Comparison of ENCODE assay signal across 9 mouse cellular contexts in the genomic region with DNA sequence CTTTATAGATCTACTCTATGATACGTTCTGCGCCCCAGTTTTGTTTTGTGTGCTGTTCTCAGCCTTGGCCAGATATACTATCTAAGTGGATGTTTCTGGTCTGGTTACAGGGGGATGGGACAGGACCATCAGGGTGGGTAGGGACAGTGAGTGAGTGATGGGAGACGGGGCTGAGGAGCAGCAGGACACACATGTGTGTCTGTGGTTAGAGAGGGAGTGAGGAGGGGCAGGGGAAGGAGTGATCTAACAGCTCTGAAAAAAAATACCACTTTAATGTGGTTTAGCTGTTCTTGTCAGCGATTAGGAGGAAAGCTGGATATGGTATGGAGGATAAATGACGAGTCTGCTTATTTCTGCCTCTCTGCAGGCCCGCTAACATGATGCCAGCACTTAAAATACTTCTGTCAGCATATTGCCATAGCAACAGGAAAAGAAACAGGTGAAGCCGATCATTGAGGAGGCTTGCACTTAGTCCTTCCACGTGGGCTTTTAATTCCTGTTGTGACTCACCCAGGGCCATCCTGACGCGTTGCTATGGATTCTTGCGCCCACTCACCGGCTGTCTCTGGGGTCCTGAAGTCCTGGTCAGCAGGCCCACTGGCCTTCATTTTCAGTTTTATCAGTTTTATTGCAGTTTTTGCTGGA. TPM values are rescaled to one million over a fixed set of nuclear protein-coding genes. Genes with fewer than 3 reads are reported as not detected.
DNase-seq lines count a peak whose midpoint lies in the region; ATAC-seq lines count a peak whose summit lies in the region.
"Had no signal": no experiment of that assay in that cellular context is flagged by ENCODE, and none has a peak within 500 bp of the region (broad histone marks: within the 10 kb centered on the region; RNA-seq: fewer than 3 reads in every experiment).

No protein-coding gene starts in this region.

- DNase-seq in heart, postnatal 4 days: peak; percentile 11
- no peak for DNase-seq in heart, postnatal 25 days (ENCODE audit: low spot score)
- peak; percentile 2 for DNase-seq in NIH3T3 (ENCODE audit: low read depth)
- DNase-seq in left cerebral cortex, postnatal 36 days (ENCODE audit: low spot score in 2 of 2): peak; percentile 75 to 77
- DNase-seq in kidney, postnatal 4 days: no peak
- DNase-seq in natural killer cell, adult 2 months (ENCODE audit: low spot score in 2 of 2): no peak
- DNase-seq: heart, adult 2 months had no signal

- H3K36me3 ChIP-seq in heart, embryonic 12.5 days: no peaks in the 10 kb centered on the region

- intact Hi-C loops in heart, postnatal 25 days (cut with DNase I): no loop called here
- intact Hi-C loops in left cerebral cortex, postnatal 36 days (cut with DNase I): no loop called here

- H3K4me3 ChIP-seq in heart, embryonic 12.5 days: no peak overlapping the region
- H3K4me3 ChIP-seq: heart, adult 2 months had no signal

- ATAC-seq in hematopoietic stem cell, adult 5-6 weeks (replicated peaks in 1 of 2; ENCODE audit: insufficient read depth in 1 of 2, low FRiP score in 2 of 2, low TSS enrichment in 1 of 2, low read depth in 1 of 2, poor library complexity in 2 of 2, severe bottlenecking in 2 of 2): peak; percentile 42 to 64; a peak in 3 of 4 replicates
- ATAC-seq in heart, embryonic 12.5 days (ENCODE audit: insufficient number of reproducible peaks, low FRiP score): no peak

- H3K4me2 ChIP-seq in heart, embryonic 12.5 days: no peak overlapping the region

- peaks cover 8% of the 10 kb centered on the region; the same call in 1 of the 2 replicates for H3K4me1 ChIP-seq in heart, embryonic 12.5 days (replicated peaks)

- no peaks in the 10 kb centered on the region for H3K9me3 ChIP-seq in heart, embryonic 12.5 days (replicated peaks)

- no peaks in the 10 kb centered on the region for H3K27me3 ChIP-seq in heart, embryonic 12.5 days (replicated peaks)

- WGBS in heart, embryonic 12.5 days: 45% methylated on average over 12 of the region's 12 CpGs

- H3K27ac ChIP-seq in heart, embryonic 12.5 days (ENCODE audit: poor library complexity, severe bottlenecking): no peak overlapping the region
- H3K27ac ChIP-seq: heart, adult 2 months had no signal

- H3K9ac ChIP-seq in heart, embryonic 12.5 days: no peak overlapping the region

RNA-seq across cellular contexts. Expression of a gene that starts 25.4 kb away (rescaled TPM):
- under 1 TPM; 0.32 to 0.45 TPM for total RNA-seq in heart, postnatal 4 days (2021)
- total RNA-seq in heart, postnatal 25 days (2021): under 1 TPM; 0.26 to 0.48 TPM
- total RNA-seq in hematopoietic stem cell, adult 5-6 weeks (2017): 0.45 and 0.81 TPM in 2 replicates
- total RNA-seq in left cerebral cortex, postnatal 36 days (2021): not detected
- not detected in 2 replicates for polyA plus RNA-seq in heart, embryonic 12.5 days (2016; fragmentation: Nextera tagmentation; extraction: Ambion mirVana)

RNA-seq across cellular contexts. Expression of a gene that starts 39.5 kb away (rescaled TPM):
- 1 to 10 TPM; 1.2 to 2.2 TPM for total RNA-seq in heart, postnatal 4 days (2021)
- 1 to 10 TPM in 1 of 2 experiments, under 1 TPM in 1; 0.75 to 1.6 TPM for total RNA-seq in heart, postnatal 25 days (2021)
- 0.75 and 5.0 TPM in 2 replicates for total RNA-seq in hematopoietic stem cell, adult 5-6 weeks (2017)
- 1 to 10 TPM in 1 of 2 experiments, under 1 TPM in 1; 0.75 to 1.2 TPM for total RNA-seq in left cerebral cortex, postnatal 36 days (2021)
- 3.0 and 4.9 TPM in 2 replicates for polyA plus RNA-seq in heart, embryonic 12.5 days (2016; fragmentation: Nextera tagmentation; extraction: Ambion mirVana)

Comparison
In these comparisons a context has a peak if more than half of its experiments do, and no peak if none do; other contexts are left out.
1. DNase-seq: peak in heart, postnatal 4 days (single experiment), NIH3T3 (single experiment) and left cerebral cortex, postnatal 36 days (2 of 2); none in heart, postnatal 25 days (single experiment), kidney, postnatal 4 days (0 of 2) and natural killer cell, adult 2 months (0 of 2).